Mouse (Mus musculus): ENCODE results near the gene Fbxl2. TPM values are rescaled to one million over a fixed set of nuclear protein-coding genes. Genes with fewer than 3 reads are reported as not detected.
"Not testable (repeated sequence)": the region's sequence is repeated elsewhere in the genome, so short reads cannot be mapped to it uniquely, and the experiment has no call there.

The Fbxl2 gene
- 6.9 and 9.0 TPM in 2 replicates for polyA plus RNA-seq (2014; fragmentation: Nextera tagmentation; extraction: Ambion mirVana)

GRCm38 (mm10) chr9:114046028-114046427 lies at the start of gene Fbxl2:
Gene Fbxl2 (minus strand): TSS chr9:114046191.
- Histone ChIP-seq H3K4me2 (ENCODE audit: low read depth) (no peak within 1 kb of the TSS), H3K36me3 (ENCODE audit: control insufficient read depth, insufficient read depth, low read length) (no peaks in the 10 kb centered on the region), H3K27ac (ENCODE audit: low read depth, low read length) (no peak within 1 kb of the TSS), H3K27me3 (ENCODE audit: control insufficient read depth, insufficient read depth, low read length) (no peaks in the 10 kb centered on the region), H3K4me3 (ENCODE audit: low read depth, low read length) (no peak within 1 kb of the TSS), H3K9me3 (ENCODE audit: control insufficient read depth, low read length) (no peaks in the 10 kb centered on the region), H3K4me1 (ENCODE audit: control insufficient read depth, insufficient read depth, low read length) (no peaks in the 10 kb centered on the region), H3K9ac (ENCODE audit: low read length) (no peak within 1 kb of the TSS)
- WGBS: 88% methylated on average over 10 of the region's 10 CpGs
- ATAC-seq (ENCODE audit: insufficient read depth, low FRiP score, low TSS enrichment) (no peak), DNase-seq (ENCODE audit: low spot score) (no peak)

- no peak overlapping the region for H3K4me2 ChIP-seq (ENCODE audit: low read depth)
- no peak overlapping the region for H3K9ac ChIP-seq (ENCODE audit: low read length)
- no peaks in the 10 kb centered on the region for H3K9me3 ChIP-seq (ENCODE audit: control insufficient read depth, low read length)
- H3K4me3 ChIP-seq (ENCODE audit: low read depth, low read length): no peak overlapping the region
- no peak for DNase-seq (ENCODE audit: low spot score)
- no peak overlapping the region for H3K27ac ChIP-seq (ENCODE audit: low read depth, low read length)
- 94% methylated on average over 2 of the region's 2 CpGs for WGBS
- no peaks in the 10 kb centered on the region for H3K36me3 ChIP-seq (ENCODE audit: control insufficient read depth, insufficient read depth, low read length)
- H3K4me1 ChIP-seq (ENCODE audit: control insufficient read depth, insufficient read depth, low read length): no peaks in the 10 kb centered on the region
- no peaks in the 10 kb centered on the region for H3K27me3 ChIP-seq (ENCODE audit: control insufficient read depth, insufficient read depth, low read length)
- ATAC-seq (ENCODE audit: insufficient read depth, low FRiP score, low TSS enrichment): no peak
Observed at GRCm38 (mm10) chr9:114094854-114095253, 48.9 kb upstream of the Fbxl2 start.

GRCm38 (mm10) chr9:114092188-114092587 lies 46.2 kb upstream of the Fbxl2 start:
- H3K27ac ChIP-seq (ENCODE audit: low read depth, low read length); H3K4me3 ChIP-seq (ENCODE audit: low read depth, low read length); H3K4me1 ChIP-seq (ENCODE audit: control insufficient read depth, insufficient read depth, low read length); H3K9ac ChIP-seq (ENCODE audit: low read length); H3K27me3 ChIP-seq (ENCODE audit: control insufficient read depth, insufficient read depth, low read length); H3K4me2 ChIP-seq (ENCODE audit: low read depth); H3K9me3 ChIP-seq (ENCODE audit: control insufficient read depth, low read length); H3K36me3 ChIP-seq (ENCODE audit: control insufficient read depth, insufficient read depth, low read length): not testable (repeated sequence)
- peak; percentile 74 for DNase-seq (ENCODE audit: low spot score)
- ATAC-seq (ENCODE audit: insufficient read depth, low FRiP score, low TSS enrichment): peak; percentile 60; the same call in 1 of the 2 replicates
- 10% methylated on average over 9 of the region's 9 CpGs for WGBS

DNA sequence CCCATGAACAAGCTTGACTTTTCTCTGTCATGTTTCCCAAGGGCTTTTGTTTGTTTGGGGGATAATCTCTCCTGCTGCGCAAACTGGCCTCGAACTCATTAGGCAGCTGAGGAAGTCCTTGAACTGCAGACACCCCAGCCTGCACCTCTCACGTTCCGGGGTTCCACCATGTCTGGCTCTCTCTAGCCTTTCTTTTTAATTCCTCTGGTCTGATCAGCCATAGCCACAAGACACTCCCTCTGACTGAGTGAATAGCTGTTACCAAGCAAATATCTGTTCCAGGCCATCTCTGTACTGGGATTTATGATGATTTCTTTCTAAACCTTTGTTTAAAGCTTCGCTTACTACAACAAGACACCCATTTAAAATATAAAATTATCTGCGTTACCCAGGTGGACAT lies 42.9 kb upstream of the Fbxl2 start:
- DNase-seq (ENCODE audit: low spot score); H3K27ac ChIP-seq (ENCODE audit: low read depth, low read length); H3K4me3 ChIP-seq (ENCODE audit: low read depth, low read length); H3K9me3 ChIP-seq (ENCODE audit: control insufficient read depth, low read length); H3K4me2 ChIP-seq (ENCODE audit: low read depth); ATAC-seq (ENCODE audit: insufficient read depth, low FRiP score, low TSS enrichment); H3K9ac ChIP-seq (ENCODE audit: low read length); H3K36me3 ChIP-seq (ENCODE audit: control insufficient read depth, insufficient read depth, low read length); H3K4me1 ChIP-seq (ENCODE audit: control insufficient read depth, insufficient read depth, low read length); H3K27me3 ChIP-seq (ENCODE audit: control insufficient read depth, insufficient read depth, low read length): not testable (repeated sequence)
- WGBS: 93% methylated on average over 6 of the region's 6 CpGs

- no peak overlapping the region for H3K9ac ChIP-seq (ENCODE audit: low read length)
- ATAC-seq (ENCODE audit: insufficient read depth, low FRiP score, low TSS enrichment): no peak
Observed at GRCm38 (mm10) chr9:114087106-114087815, 41.3 kb upstream of the Fbxl2 start.

GRCm38 (mm10) chr9:114086422-114086821 lies 40.4 kb upstream of the Fbxl2 start:
- H3K27ac ChIP-seq (ENCODE audit: low read depth, low read length): no peak overlapping the region
- H3K36me3 ChIP-seq (ENCODE audit: control insufficient read depth, insufficient read depth, low read length): no peaks in the 10 kb centered on the region
- H3K4me3 ChIP-seq (ENCODE audit: low read depth, low read length): no peak overlapping the region
- H3K4me2 ChIP-seq (ENCODE audit: low read depth): no peak overlapping the region
- H3K27me3 ChIP-seq (ENCODE audit: control insufficient read depth, insufficient read depth, low read length): no peaks in the 10 kb centered on the region
- no peaks in the 10 kb centered on the region for H3K4me1 ChIP-seq (ENCODE audit: control insufficient read depth, insufficient read depth, low read length)
- H3K9ac ChIP-seq (ENCODE audit: low read length): no peak overlapping the region
- no peaks in the 10 kb centered on the region for H3K9me3 ChIP-seq (ENCODE audit: control insufficient read depth, low read length)
- WGBS: 94% methylated on average over 3 of the region's 3 CpGs
- ATAC-seq (ENCODE audit: insufficient read depth, low FRiP score, low TSS enrichment): no peak
- no peak for DNase-seq (ENCODE audit: low spot score)

More at GRCm38 (mm10) chr9:114087106-114087815, 41.3 kb upstream of the Fbxl2 start:
- 74% methylated on average over 11 of the region's 11 CpGs for WGBS
- H3K36me3 ChIP-seq (ENCODE audit: control insufficient read depth, insufficient read depth, low read length): no peaks in the 10 kb centered on the region
- H3K4me2 ChIP-seq (ENCODE audit: low read depth): no peak overlapping the region
- no peaks in the 10 kb centered on the region for H3K9me3 ChIP-seq (ENCODE audit: control insufficient read depth, low read length)
- H3K4me1 ChIP-seq (ENCODE audit: control insufficient read depth, insufficient read depth, low read length): no peaks in the 10 kb centered on the region
- H3K27ac ChIP-seq (ENCODE audit: low read depth, low read length): no peak overlapping the region
- H3K27me3 ChIP-seq (ENCODE audit: control insufficient read depth, insufficient read depth, low read length): no peaks in the 10 kb centered on the region
- no peak for DNase-seq (ENCODE audit: low spot score)
- H3K4me3 ChIP-seq (ENCODE audit: low read depth, low read length): no peak overlapping the region

DNA sequence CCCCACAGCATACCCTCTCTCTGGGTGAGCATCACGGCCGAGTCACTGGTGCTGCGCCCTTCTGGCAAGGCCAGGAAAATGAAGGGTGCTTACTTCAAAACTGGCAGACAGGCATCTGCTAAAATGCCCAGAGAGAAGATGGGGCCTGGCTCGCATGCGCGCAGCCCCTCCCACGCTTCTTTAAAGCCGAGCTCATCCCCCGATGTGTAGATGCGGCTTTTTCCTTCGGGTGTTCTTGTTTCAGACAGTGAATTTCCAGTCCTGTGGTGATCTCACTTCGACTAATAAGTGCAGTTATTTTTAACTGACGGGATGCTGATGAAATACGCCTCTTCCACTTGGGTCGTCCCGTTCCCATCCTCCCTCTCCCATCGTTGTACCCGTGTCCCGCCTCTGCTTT lies 27.7 kb upstream of the Fbxl2 start:
- Histone ChIP-seq H3K36me3 (ENCODE audit: control insufficient read depth, insufficient read depth, low read length) (no peaks in the 10 kb centered on the region), H3K27me3 (ENCODE audit: control insufficient read depth, insufficient read depth, low read length) (no peaks in the 10 kb centered on the region), H3K4me1 (ENCODE audit: control insufficient read depth, insufficient read depth, low read length) (no peaks in the 10 kb centered on the region), H3K9me3 (ENCODE audit: control insufficient read depth, low read length) (no peaks in the 10 kb centered on the region), H3K9ac (ENCODE audit: low read length) (no peak overlapping the region), H3K27ac (ENCODE audit: low read depth, low read length) (no peak overlapping the region), H3K4me2 (ENCODE audit: low read depth) (no peak overlapping the region), H3K4me3 (ENCODE audit: low read depth, low read length) (no peak overlapping the region)
- WGBS: 87% methylated on average over 19 of the region's 19 CpGs
- no peak for DNase-seq (ENCODE audit: low spot score)
- ATAC-seq (ENCODE audit: insufficient read depth, low FRiP score, low TSS enrichment): no peak

- no peak overlapping the region for H3K9ac ChIP-seq (ENCODE audit: low read length)
- DNase-seq (ENCODE audit: low spot score) (no peak), ATAC-seq (ENCODE audit: insufficient read depth, low FRiP score, low TSS enrichment) (no peak)
- WGBS: 68% methylated on average over 6 of the region's 6 CpGs
- H3K36me3 ChIP-seq (ENCODE audit: control insufficient read depth, insufficient read depth, low read length): no peaks in the 10 kb centered on the region
- no peaks in the 10 kb centered on the region for H3K9me3 ChIP-seq (ENCODE audit: control insufficient read depth, low read length)
- H3K4me2 ChIP-seq (ENCODE audit: low read depth): no peak overlapping the region
- no peak overlapping the region for H3K27ac ChIP-seq (ENCODE audit: low read depth, low read length)
- no peaks in the 10 kb centered on the region for H3K4me1 ChIP-seq (ENCODE audit: control insufficient read depth, insufficient read depth, low read length)
- H3K4me3 ChIP-seq (ENCODE audit: low read depth, low read length): no peak overlapping the region
- no peaks in the 10 kb centered on the region for H3K27me3 ChIP-seq (ENCODE audit: control insufficient read depth, insufficient read depth, low read length)
Observed at GRCm38 (mm10) chr9:114069372-114069771, 23.4 kb upstream of the Fbxl2 start.

GRCm38 (mm10) chr9:114068494-114069053 lies 22.6 kb upstream of the Fbxl2 start:
- no peak for DNase-seq (ENCODE audit: low spot score)
- Histone ChIP-seq H3K9ac (ENCODE audit: low read length) (no peak overlapping the region), H3K4me2 (ENCODE audit: low read depth) (no peak overlapping the region), H3K27ac (ENCODE audit: low read depth, low read length) (no peak overlapping the region), H3K9me3 (ENCODE audit: control insufficient read depth, low read length) (no peaks in the 10 kb centered on the region), H3K4me3 (ENCODE audit: low read depth, low read length) (no peak overlapping the region), H3K4me1 (ENCODE audit: control insufficient read depth, insufficient read depth, low read length) (no peaks in the 10 kb centered on the region), H3K27me3 (ENCODE audit: control insufficient read depth, insufficient read depth, low read length) (no peaks in the 10 kb centered on the region), H3K36me3 (ENCODE audit: control insufficient read depth, insufficient read depth, low read length) (no peaks in the 10 kb centered on the region)
- no peak for ATAC-seq (ENCODE audit: insufficient read depth, low FRiP score, low TSS enrichment)
- WGBS: 59% methylated on average over 12 of the region's 12 CpGs
